Mouse (Mus musculus): ENCODE measurements around the gene Ap3d1. TPM values are rescaled to one million over a fixed set of nuclear protein-coding genes. Genes with fewer than 3 reads are reported as not detected.

The Ap3d1 gene
- polyA plus RNA-seq, 1 experiment from 2014 or later: 77.4 TPM

- no peak for DNase-seq (ENCODE audit: low spot score)
- Histone ChIP-seq H3K4me3 (ENCODE audit: low read depth, low read length) (no peak overlapping the region), H3K9ac (ENCODE audit: low read length) (no peak overlapping the region), H3K4me2 (ENCODE audit: low read length) (no peak overlapping the region), H3K4me1 (replicated peaks; ENCODE audit: control insufficient read depth, insufficient read depth, low read length) (peaks cover 14% of the 10 kb centered on the region), H3K36me3 (ENCODE audit: control insufficient read depth, insufficient read depth, low read length) (no peaks in the 10 kb centered on the region; the same call in 1 of the 2 replicates), H3K27ac (ENCODE audit: low read depth) (no peak overlapping the region), H3K9me3 (ENCODE audit: control insufficient read depth, low read length) (no peaks in the 10 kb centered on the region), H3K27me3 (replicated peaks; ENCODE audit: control insufficient read depth, insufficient read depth, low read length) (no peaks in the 10 kb centered on the region)
- WGBS: 83% methylated on average over 14 of the region's 14 CpGs
- no peak for ATAC-seq (replicated peaks; ENCODE audit: low FRiP score, low TSS enrichment, low read depth)
Measured at GRCm38 (mm10) chr10:80658194-80658840, 83.7 kb downstream of the Ap3d1 start.

Other genes with a start within 250 kb of the Ap3d1 start
- 0.04 and 0.09 TPM in 2 replicates for gene Onecut3, start 247.4 kb downstream of the Ap3d1 start, polyA plus RNA-seq (2014; fragmentation: Nextera tagmentation; extraction: Ambion mirVana)
- gene Atp8b3, start 203.1 kb downstream of the Ap3d1 start, polyA plus RNA-seq (2014; fragmentation: Nextera tagmentation; extraction: Ambion mirVana): 0.18 and 0.32 TPM in 2 replicates
- gene Rexo1, start 180.7 kb downstream of the Ap3d1 start, polyA plus RNA-seq (2014; fragmentation: Nextera tagmentation; extraction: Ambion mirVana): 28.9 and 31.5 TPM in 2 replicates
- gene Klf16, start 164.9 kb downstream of the Ap3d1 start, polyA plus RNA-seq (2014; fragmentation: Nextera tagmentation; extraction: Ambion mirVana): 9.7 and 12.1 TPM in 2 replicates
- gene Abhd17a, start 151.9 kb downstream of the Ap3d1 start, polyA plus RNA-seq (2014; fragmentation: Nextera tagmentation; extraction: Ambion mirVana): 99.4 and 114 TPM in 2 replicates
- 108 and 111 TPM in 2 replicates for gene Scamp4, start 139.4 kb downstream of the Ap3d1 start, polyA plus RNA-seq (2014; fragmentation: Nextera tagmentation; extraction: Ambion mirVana)
- 9.2 and 10.1 TPM in 2 replicates for gene Adat3, start 139.4 kb downstream of the Ap3d1 start, polyA plus RNA-seq (2014; fragmentation: Nextera tagmentation; extraction: Ambion mirVana)
- gene Gm49322, start 136.2 kb downstream of the Ap3d1 start, polyA plus RNA-seq (2014; fragmentation: Nextera tagmentation; extraction: Ambion mirVana): 3.0 and 3.1 TPM in 2 replicates
- gene Csnk1g2, start 119.4 kb downstream of the Ap3d1 start, polyA plus RNA-seq (2014; fragmentation: Nextera tagmentation; extraction: Ambion mirVana): 66.5 and 116 TPM in 2 replicates
- gene Btbd2, start 85.2 kb downstream of the Ap3d1 start, polyA plus RNA-seq (2014; fragmentation: Nextera tagmentation; extraction: Ambion mirVana): 55.8 and 73.1 TPM in 2 replicates
- 68.2 and 71.1 TPM in 2 replicates for gene Mknk2, start 64.2 kb downstream of the Ap3d1 start, polyA plus RNA-seq (2014; fragmentation: Nextera tagmentation; extraction: Ambion mirVana)
- 38.6 and 47.1 TPM in 2 replicates for gene Mob3a, start 40.3 kb downstream of the Ap3d1 start, polyA plus RNA-seq (2014; fragmentation: Nextera tagmentation; extraction: Ambion mirVana)
- 15.5 and 15.9 TPM in 2 replicates for gene Izumo4, start 40.1 kb downstream of the Ap3d1 start, polyA plus RNA-seq (2014; fragmentation: Nextera tagmentation; extraction: Ambion mirVana)
- 21.1 and 22.7 TPM in 2 replicates for gene Dot1l, start 12.9 kb upstream of the Ap3d1 start, polyA plus RNA-seq (2014; fragmentation: Nextera tagmentation; extraction: Ambion mirVana)
- gene Sf3a2, start 55.9 kb upstream of the Ap3d1 start, polyA plus RNA-seq (2014; fragmentation: Nextera tagmentation; extraction: Ambion mirVana): 85.4 and 89.3 TPM in 2 replicates
- 125 TPM in 2 replicates for gene Plekhj1, start 56.4 kb upstream of the Ap3d1 start, polyA plus RNA-seq (2014; fragmentation: Nextera tagmentation; extraction: Ambion mirVana)
- 0.11 TPM in 1 of 2 replicates, not detected in the other for gene Amh, start 63.0 kb upstream of the Ap3d1 start, polyA plus RNA-seq (2014; fragmentation: Nextera tagmentation; extraction: Ambion mirVana)
- gene Jsrp1, start 71.2 kb upstream of the Ap3d1 start, polyA plus RNA-seq (2014; fragmentation: Nextera tagmentation; extraction: Ambion mirVana): 0.83 and 0.95 TPM in 2 replicates
- 1,692 and 1,787 TPM in 2 replicates for gene Oaz1, start 84.4 kb upstream of the Ap3d1 start, polyA plus RNA-seq (2014; fragmentation: Nextera tagmentation; extraction: Ambion mirVana)
- gene Lingo3, start 101.8 kb upstream of the Ap3d1 start, polyA plus RNA-seq (2014; fragmentation: Nextera tagmentation; extraction: Ambion mirVana): 0.07 and 0.20 TPM in 2 replicates
- 406 and 412 TPM in 2 replicates for gene Lsm7, start 112.9 kb upstream of the Ap3d1 start, polyA plus RNA-seq (2014; fragmentation: Nextera tagmentation; extraction: Ambion mirVana)
- 27.0 and 30.6 TPM in 2 replicates for gene Sppl2b, start 113.0 kb upstream of the Ap3d1 start, polyA plus RNA-seq (2014; fragmentation: Nextera tagmentation; extraction: Ambion mirVana)
- gene Tmprss9, start 129.6 kb upstream of the Ap3d1 start, polyA plus RNA-seq (2014; fragmentation: Nextera tagmentation; extraction: Ambion mirVana): 0.04 TPM in 1 of 2 replicates, not detected in the other
- gene Timm13, start 158.7 kb upstream of the Ap3d1 start, polyA plus RNA-seq (2014; fragmentation: Nextera tagmentation; extraction: Ambion mirVana): 392 and 393 TPM in 2 replicates
- gene Lmnb2, start 176.0 kb upstream of the Ap3d1 start, polyA plus RNA-seq (2014; fragmentation: Nextera tagmentation; extraction: Ambion mirVana): 15.5 and 18.3 TPM in 2 replicates
- 18.2 and 21.2 TPM in 2 replicates for gene Gadd45b, start 187.8 kb upstream of the Ap3d1 start, polyA plus RNA-seq (2014; fragmentation: Nextera tagmentation; extraction: Ambion mirVana)